Mouse (Mus musculus) liver, adult 2 months (tissue): Measurements from ENCODE around the gene Ccdc13.

Experiments used
- CTCF ChIP-seq: fragments of 200-500 bp; IDR thresholded peaks from 2 replicates; pipeline ENCODE4 v1.5.1; 2011; ENCODE audit warnings: low read depth, low read length, control low read depth
- POLR2A ChIP-seq: fragments of 200-500 bp; IDR thresholded peaks from 2 replicates; pipeline ENCODE4 v1.6.1; 2011; ENCODE audit warnings: low read length, control low read depth; ENCODE audit not compliant: insufficient read depth; ENCODE audit errors: extremely low read depth

- no peak for TF ChIP-seq CTCF
- no peak for TF ChIP-seq POLR2A
Measured at GRCm38 (mm10) chr9:121860921-121861320, 21.7 kb upstream of the Ccdc13 start.
